9 mouse cellular contexts compared by ENCODE assay signal in genomic region chr2:90941744-90942143, GRCm38 (mm10). TPM values are rescaled to one million over a fixed set of nuclear protein-coding genes. Genes with fewer than 3 reads are reported as not detected.
A peak's percentile ranks its signal among the peaks of the same experiment; 100 is the strongest.
DNase-seq lines count a peak whose midpoint lies in the region; ATAC-seq and TF ChIP-seq lines count a peak whose summit lies in the region.
"Had no signal": no experiment of that assay in that cellular context is flagged by ENCODE, and none has a peak within 500 bp of the region (broad histone marks: within the 10 kb centered on the region; RNA-seq: fewer than 3 reads in every experiment).

No protein-coding gene starts in this region.

- no peaks in the 10 kb centered on the region for H3K9me3 ChIP-seq in G1E (replicated peaks)
- H3K9me3 ChIP-seq in hindbrain, embryonic 11.5 days (ENCODE audit: control insufficient read depth, low read length), result no peaks in the 10 kb centered on the region

- H3K36me3 ChIP-seq in heart, adult 2 months (ENCODE audit: control insufficient read depth, insufficient read depth, low read length), result peaks cover 29% of the 10 kb centered on the region
- H3K36me3 ChIP-seq in G1E (replicated peaks) (peaks cover 31% of the 10 kb centered on the region), macrophage (ENCODE audit: inconsistent target) (no peaks in the 10 kb centered on the region)
- H3K36me3 ChIP-seq in hindbrain, embryonic 11.5 days (ENCODE audit: control insufficient read depth, insufficient read depth, low read length), result no peaks in the 10 kb centered on the region

- 42% methylated on average over 2 of the region's 2 CpGs for WGBS in heart, adult 2 months
- WGBS in hindbrain, embryonic 11.5 days, result 51% methylated on average over 2 of the region's 2 CpGs
- WGBS in macrophage (ENCODE audit: missing documents), result 81% methylated on average over 2 of the region's 2 CpGs

- TF ChIP-seq CTCF in heart, adult 2 months (IDR thresholded peaks at IDR 0.05), result no peak
- TF ChIP-seq CTCF in G1E (IDR thresholded peaks at IDR 0.05; ENCODE audit: low read depth, low read length), result no peak

- TF ChIP-seq EP300 in heart, adult 2 months (IDR thresholded peaks at IDR 0.05; ENCODE audit: insufficient read depth, low read depth, low read length), result no peak

- no peak for TF ChIP-seq POLR2A in heart, adult 2 months (IDR thresholded peaks at IDR 0.05; ENCODE audit: insufficient read depth, low read depth, low read length)

- intact Hi-C loops in heart, adult 2 months (cut with DNase I), result loop anchor here (5.0 kb wide), 3 partner anchors 111 to 161 kb away; partner anchors contain the start of gene Psmc3
- intact Hi-C loops in left cerebral cortex, postnatal 10 days (cut with DNase I), result no loop called here
- intact Hi-C loops in gastrocnemius, postnatal 14 days (cut with DNase I; ENCODE audit: low total_unique reads), result no loop called here

- no peaks in the 10 kb centered on the region for H3K27me3 ChIP-seq in heart, adult 2 months (ENCODE audit: control insufficient read depth, insufficient read depth, low read length)
- no peaks in the 10 kb centered on the region for H3K27me3 ChIP-seq in G1E (ENCODE audit: insufficient read depth, low read length)
- no peaks in the 10 kb centered on the region for H3K27me3 ChIP-seq in hindbrain, embryonic 11.5 days (ENCODE audit: control insufficient read depth, insufficient read depth, low read length)

- ATAC-seq in G1E (ENCODE audit: extremely low read depth, insufficient number of reproducible peaks, low FRiP score, poor library complexity, severe bottlenecking), result no peak
- no peak for ATAC-seq in hindbrain, embryonic 11.5 days (ENCODE audit: low FRiP score)

- no peak for DNase-seq in heart, adult 2 months
- DNase-seq in heart, adult 8-10 months (ENCODE audit: low spot score), result no peak
- DNase-seq in G1E (ENCODE audit: low spot score), result no peak
- DNase-seq in hindbrain, embryonic 11.5 days (ENCODE audit: low spot score), result no peak
- DNase-seq in yolk sac, embryonic 10.5 days (ENCODE audit: low spot score), result no peak
- DNase-seq in left cerebral cortex, postnatal 10 days (ENCODE audit: extremely low spot score in 1 of 2, low spot score in 2 of 2), result no peak
- no peak for DNase-seq in gastrocnemius, postnatal 14 days
- DNase-seq: kidney, adult 11 months had no signal

- H3K27ac ChIP-seq in heart, adult 2 months, result no peak overlapping the region; the same call in 1 of the 2 replicates
- H3K27ac ChIP-seq in hindbrain, embryonic 11.5 days (ENCODE audit: low read depth, low read length), result no peak overlapping the region
- no peak overlapping the region for H3K27ac ChIP-seq in macrophage

- peaks cover 7% of the 10 kb centered on the region for H3K4me1 ChIP-seq in heart, adult 2 months (ENCODE audit: control insufficient read depth, insufficient read depth, low read length)
- peaks cover 48% of the 10 kb centered on the region for H3K4me1 ChIP-seq in G1E (ENCODE audit: insufficient read depth, low read depth, low read length)
- no peaks in the 10 kb centered on the region; the same call in 1 of the 2 replicates for H3K4me1 ChIP-seq in hindbrain, embryonic 11.5 days (replicated peaks; ENCODE audit: control insufficient read depth, insufficient read depth, low read length)

- H3K9ac ChIP-seq in heart, adult 2 months (ENCODE audit: low read depth, low read length), result no peak overlapping the region
- no peak overlapping the region for H3K9ac ChIP-seq in hindbrain, embryonic 11.5 days (ENCODE audit: low read depth, low read length)

- H3K79me2 ChIP-seq in heart, adult 2 months (replicated peaks; ENCODE audit: control insufficient read depth, insufficient read depth, low read length), result peaks cover 10% of the 10 kb centered on the region
- H3K79me2 ChIP-seq in macrophage (ENCODE audit: inconsistent target), result peaks cover 60% of the 10 kb centered on the region

- peak overlapping the region; percentile 99 for H3K4me3 ChIP-seq in heart, adult 2 months
- peak overlapping the region; percentile 96; the same call in 1 of the 2 replicates for H3K4me3 ChIP-seq in G1E (ENCODE audit: low read depth, low read length)
- peak overlapping the region; percentile 76; the same call in 1 of the 2 replicates for H3K4me3 ChIP-seq in hindbrain, embryonic 11.5 days (ENCODE audit: low read depth, low read length)
- H3K4me3 ChIP-seq in macrophage (ENCODE audit: inconsistent target), result peak overlapping the region; percentile 74

- peak overlapping the region; percentile 75 for H3K4me2 ChIP-seq in hindbrain, embryonic 11.5 days (replicated peaks; ENCODE audit: low read depth, low read length)

RNA-seq across cellular contexts. Expression of gene Celf1, which starts 1.6 kb away (rescaled TPM):
- total RNA-seq in heart, adult 2 months (2021), result 10 to 100 TPM; 69.2 to 77.7 TPM
- polyA plus RNA-seq in heart, adult 2 months (2012; rRNA removed), result 39.2 and 74.0 TPM in 2 replicates
- 10 to 100 TPM; 68.9 to 76.7 (median 74.4) TPM for total RNA-seq in heart, adult 8-10 months (2022)
- total RNA-seq in G1E (2014; fragmentation: Nextera tagmentation) (67.0 and 73.9 TPM in 2 replicates), G1E (2017) (59.1 and 66.2 TPM in 2 replicates)
- polyA plus RNA-seq in G1E (2012) (93.8 and 97.1 TPM in 2 replicates), macrophage (2018) (34.7 to 38.9 TPM (median 36.7 TPM) in 3 replicates)
- 78.8 and 90.2 TPM in 2 replicates for polyA plus RNA-seq in hindbrain, embryonic 11.5 days (2014; fragmentation: Nextera tagmentation; extraction: Ambion mirVana)
- 100 to 1,000 TPM; 117 to 284 (median 186) TPM for total RNA-seq in macrophage (2018; cell fraction: chromatin; rRNA removed)
- total RNA-seq in macrophage (2018; cell fraction: cytosol; rRNA removed), result 10 to 100 TPM; 29.8 to 46.3 (median 40.2) TPM
- total RNA-seq in macrophage (2018; cell fraction: nucleus; rRNA removed), result 100 to 1,000 TPM; 100 to 241 (median 155) TPM
- 100 to 1,000 TPM; 125 to 129 TPM for total RNA-seq in left cerebral cortex, postnatal 10 days (2021)
- 10 to 100 TPM; 40.7 to 44.0 TPM for total RNA-seq in gastrocnemius, postnatal 14 days (2021)

RNA-seq across cellular contexts. Expression of gene Ndufs3, which starts 37.1 kb away (rescaled TPM):
- total RNA-seq in heart, adult 2 months (2021), result 100 to 1,000 TPM; 770 to 910 TPM
- polyA plus RNA-seq in heart, adult 2 months (2012; rRNA removed), result 596 and 1,142 TPM in 2 replicates
- 1,000 to 10,000 TPM in 1 of 4 experiments, 100 to 1,000 TPM in 3; 876 to 1,074 (median 969) TPM for total RNA-seq in heart, adult 8-10 months (2022)
- total RNA-seq in G1E (2014; fragmentation: Nextera tagmentation) (106 and 132 TPM in 2 replicates), G1E (2017) (131 and 165 TPM in 2 replicates)
- polyA plus RNA-seq in G1E (2012) (86.8 and 94.6 TPM in 2 replicates), macrophage (2018) (67.4 to 116 TPM (median 113 TPM) in 3 replicates)
- 215 and 217 TPM in 2 replicates for polyA plus RNA-seq in hindbrain, embryonic 11.5 days (2014; fragmentation: Nextera tagmentation; extraction: Ambion mirVana)
- 10 to 100 TPM in 25 of 26 experiments, 1 to 10 TPM in 1; 9.7 to 88.8 (median 48.3) TPM for total RNA-seq in macrophage (2018; cell fraction: chromatin; rRNA removed)
- total RNA-seq in macrophage (2018; cell fraction: cytosol; rRNA removed), result 100 to 1,000 TPM in 12 of 26 experiments, 10 to 100 TPM in 14; 68.1 to 131 (median 98.3) TPM
- total RNA-seq in macrophage (2018; cell fraction: nucleus; rRNA removed), result 10 to 100 TPM; 19.6 to 91.0 (median 53.1) TPM
- total RNA-seq in left cerebral cortex, postnatal 10 days (2021), result 100 to 1,000 TPM; 216 to 217 TPM
- 100 to 1,000 TPM; 444 to 537 TPM for total RNA-seq in gastrocnemius, postnatal 14 days (2021)

RNA-seq across cellular contexts. Expression of gene Kbtbd4, which starts 37.2 kb away (rescaled TPM):
- 10 to 100 TPM; 20.6 to 23.4 TPM for total RNA-seq in heart, adult 2 months (2021)
- 14.0 and 23.3 TPM in 2 replicates for polyA plus RNA-seq in heart, adult 2 months (2012; rRNA removed)
- total RNA-seq in heart, adult 8-10 months (2022), result 10 to 100 TPM; 21.7 to 28.3 (median 24.5) TPM
- total RNA-seq in G1E (2014; fragmentation: Nextera tagmentation) (18.2 and 21.4 TPM in 2 replicates), G1E (2017) (31.8 and 35.5 TPM in 2 replicates)
- polyA plus RNA-seq in G1E (2012) (4.0 and 6.6 TPM in 2 replicates), macrophage (2018) (11.7 to 17.7 TPM (median 14.4 TPM) in 3 replicates)
- polyA plus RNA-seq in hindbrain, embryonic 11.5 days (2014; fragmentation: Nextera tagmentation; extraction: Ambion mirVana), result 46.0 and 49.3 TPM in 2 replicates
- total RNA-seq in macrophage (2018; cell fraction: chromatin; rRNA removed), result 10 to 100 TPM in 14 of 26 experiments, 1 to 10 TPM in 11, under 1 TPM in 1; 0.82 to 24.8 (median 12.2) TPM
- total RNA-seq in macrophage (2018; cell fraction: cytosol; rRNA removed), result 10 to 100 TPM in 22 of 26 experiments, 1 to 10 TPM in 4; 5.5 to 18.9 (median 14.1) TPM
- 10 to 100 TPM in 17 of 26 experiments, 1 to 10 TPM in 9; 3.5 to 23.2 (median 13.0) TPM for total RNA-seq in macrophage (2018; cell fraction: nucleus; rRNA removed)
- total RNA-seq in left cerebral cortex, postnatal 10 days (2021), result 10 to 100 TPM; 40.9 to 43.6 TPM
- 10 to 100 TPM; 12.9 to 14.5 TPM for total RNA-seq in gastrocnemius, postnatal 14 days (2021)

RNA-seq across cellular contexts. Expression of gene C1qtnf4, which starts 56.1 kb away (rescaled TPM):
- 1 to 10 TPM; 4.2 to 4.4 TPM for total RNA-seq in heart, adult 2 months (2021)
- 6.4 and 8.4 TPM in 2 replicates for polyA plus RNA-seq in heart, adult 2 months (2012; rRNA removed)
- total RNA-seq in heart, adult 8-10 months (2022), result 1 to 10 TPM; 2.6 to 4.9 (median 3.5) TPM
- total RNA-seq in G1E (2014; fragmentation: Nextera tagmentation) (not detected in 2 replicates), G1E (2017) (0.16 TPM in 1 of 2 replicates, not detected in the other)
- polyA plus RNA-seq in G1E (2012) (not detected in 2 replicates), macrophage (2018) (not detected in 3 replicates)
- 15.1 and 21.2 TPM in 2 replicates for polyA plus RNA-seq in hindbrain, embryonic 11.5 days (2014; fragmentation: Nextera tagmentation; extraction: Ambion mirVana)
- not detected for total RNA-seq in macrophage (2018; cell fraction: chromatin; rRNA removed)
- total RNA-seq in macrophage (2018; cell fraction: cytosol; rRNA removed), result not detected
- total RNA-seq in macrophage (2018; cell fraction: nucleus; rRNA removed), result not detected
- 100 to 1,000 TPM; 220 to 233 TPM for total RNA-seq in left cerebral cortex, postnatal 10 days (2021)
- 1 to 10 TPM; 5.0 to 6.5 TPM for total RNA-seq in gastrocnemius, postnatal 14 days (2021)
